Mouse (Mus musculus) intestine, postnatal 0 days (tissue): ENCODE measurements around the gene Arf4. TPM values are rescaled to one million over a fixed set of nuclear protein-coding genes. Genes with fewer than 3 reads are reported as not detected.

ENCODE experiments used
- ATAC-seq: fragments of 200-750 bp; cut with Nextera tagmentation; 2 replicates; pipeline ENCODE4 v1.8.0; 2017; ENCODE audit warnings: mild to moderate bottlenecking, moderate TSS enrichment, moderate library complexity
- H3K27ac ChIP-seq: fragments of 300-500 bp; sonication (generic); 2 replicates; pipeline ENCODE4 v1.5.1; 2014; ENCODE audit warnings: mild to moderate bottlenecking, low read depth, low read length, moderate library complexity
- H3K27me3 ChIP-seq: fragments of 300-500 bp; sonication (generic); replicated peaks from 2 replicates; pipeline ENCODE4 v1.6.1; 2014; ENCODE audit warnings: low read length, mixed read lengths; ENCODE audit not compliant: control insufficient read depth, insufficient read depth
- H3K36me3 ChIP-seq: fragments of 300-500 bp; sonication (generic); 2 replicates; pipeline ENCODE4 v1.6.1; 2014; ENCODE audit warnings: mild to moderate bottlenecking, moderate library complexity; ENCODE audit not compliant: control insufficient read depth, insufficient read depth
- H3K4me1 ChIP-seq: fragments of 300-500 bp; sonication (generic); replicated peaks from 2 replicates; pipeline ENCODE4 v1.6.1; 2014; ENCODE audit warnings: antibody characterized with exemption, low read length, mixed read lengths; ENCODE audit not compliant: control insufficient read depth, insufficient read depth
- H3K4me2 ChIP-seq: fragments of 300-500 bp; sonication (generic); replicated peaks from 2 replicates; pipeline ENCODE4 v1.6.1; 2014; ENCODE audit warnings: low read depth, mild to moderate bottlenecking, moderate library complexity
- H3K4me3 ChIP-seq: fragments of 300-500 bp; sonication (generic); 2 replicates; pipeline ENCODE4 v1.5.1; 2014; ENCODE audit warnings: low read depth, low read length
- H3K9ac ChIP-seq: fragments of 300-500 bp; sonication (generic); 2 replicates; pipeline ENCODE4 v1.6.1; 2014; ENCODE audit warnings: mild to moderate bottlenecking, low read depth, low read length
- H3K9me3 ChIP-seq: fragments of 300-500 bp; sonication (generic); 2 replicates; pipeline ENCODE4 v1.6.1; 2016; ENCODE audit warnings: mixed run types; ENCODE audit not compliant: control insufficient read depth
- CTCF ChIP-seq: sonication (generic); IDR thresholded peaks from 2 replicates; pipeline ENCODE4 v1.5.1; 2016; ENCODE audit warnings: low read depth, mild to moderate bottlenecking, control low read depth, antibody characterized with exemption, moderate library complexity
- WGBS: fragments of 180-500 bp; shearing (Covaris S2); extraction: QIAGEN DNeasy Blood & Tissue Kit; methylation state at CpG from one replicate; pipeline ENCODE4 v1.1.7; 2014; 5-methylcytosine and 5-hydroxymethylcytosine counted together
- polyA plus RNA-seq: library from polyadenylated mRNA; unstranded; fragments of >200 nt; fragmentation: Nextera tagmentation; extraction: Ambion mirVana; gene quantifications from 2 replicates; pipeline ENCODE4 v1.2.1, GENCODE M21; 2015

Gene Arf4
- polyA plus RNA-seq, 1 experiment from 2014 or later = 727 TPM

DNA sequence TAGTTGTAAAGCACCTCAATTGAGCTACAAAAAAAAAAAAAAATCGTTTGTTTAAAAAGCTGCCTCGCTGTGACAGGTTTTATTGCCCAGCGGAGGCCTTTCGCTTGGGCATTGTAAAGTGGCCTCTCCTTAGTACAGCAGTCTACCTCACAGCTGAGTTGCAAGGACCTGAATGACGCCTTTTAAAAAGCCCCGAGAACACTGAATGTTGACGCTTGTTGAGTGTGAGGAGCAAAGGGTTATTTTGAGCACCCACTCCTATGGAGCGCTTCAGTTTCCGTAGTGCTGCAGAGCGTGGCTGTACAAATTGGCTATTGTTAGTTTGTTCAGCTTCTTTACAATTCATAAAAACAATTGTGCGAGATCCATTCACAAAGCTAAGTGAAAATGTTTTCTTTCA, 1.4 kb downstream of the Arf4 start:
- Histone ChIP-seq H3K9ac (peak overlapping the region; percentile 95), H3K4me2 (peak overlapping the region; percentile 65), H3K36me3 (no peaks in the 10 kb centered on the region), H3K9me3 (no peaks in the 10 kb centered on the region), H3K27ac (peak overlapping the region; percentile 99), H3K27me3 (no peaks in the 10 kb centered on the region), H3K4me3 (peak overlapping the region; percentile 98), H3K4me1 (no peaks in the 10 kb centered on the region)
- ATAC-seq = peak; percentile 13; the same call in 1 of the 2 replicates
- no peak for TF ChIP-seq CTCF
- WGBS = 2% methylated on average over 11 of the region's 11 CpGs

DNA sequence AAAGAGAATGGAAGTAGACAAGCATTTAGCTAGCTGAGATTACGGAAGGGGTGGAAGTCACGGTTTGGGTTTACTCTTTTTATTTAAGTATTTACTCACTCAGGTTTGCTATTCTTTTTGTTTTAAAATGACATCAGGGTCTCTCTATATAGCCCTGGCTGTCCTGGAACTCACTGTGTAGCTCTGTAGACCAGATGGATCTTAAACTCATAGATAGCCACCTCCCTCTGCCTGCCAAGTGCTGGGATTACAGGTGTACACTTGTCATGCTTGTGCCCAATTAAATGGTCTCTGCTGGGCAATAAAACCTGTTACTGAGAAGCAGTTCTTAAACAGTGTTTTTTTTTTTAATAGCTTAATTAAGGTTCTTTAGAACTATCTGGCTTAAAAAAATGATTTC, 2.1 kb downstream of the Arf4 start:
- ATAC-seq = no peak
- WGBS = 15% methylated on average over 2 of the region's 2 CpGs

DNA sequence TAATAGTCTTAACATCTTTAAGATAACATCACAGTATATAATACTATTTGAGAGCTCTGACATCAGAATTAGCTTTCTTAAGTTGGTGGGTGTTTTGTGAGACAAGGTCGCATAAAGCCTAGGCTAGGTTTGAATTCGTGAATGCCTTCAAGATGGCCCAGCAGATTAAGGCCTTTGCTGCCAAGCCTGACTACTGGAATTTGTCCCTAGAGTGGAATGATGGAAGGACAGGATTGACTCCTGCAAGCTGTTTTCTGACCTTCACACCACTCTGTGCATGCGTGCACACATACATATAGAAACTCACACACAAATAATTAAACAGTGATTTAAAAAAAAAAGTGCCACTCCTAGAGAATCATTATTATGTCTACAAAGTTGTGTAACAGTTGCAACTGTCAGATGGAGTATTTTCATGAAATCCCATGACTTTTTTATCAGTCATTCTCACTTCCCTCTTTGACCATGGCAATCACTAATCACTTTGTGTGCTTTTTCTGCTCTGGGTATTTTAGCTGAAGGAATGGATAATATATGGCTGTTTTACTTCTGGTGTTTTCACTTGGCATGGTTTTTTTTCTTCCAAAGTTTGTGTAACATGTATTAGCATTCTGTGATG, 5.2 kb downstream of the Arf4 start:
- no peak overlapping the region for H3K27ac ChIP-seq
- no peak for TF ChIP-seq CTCF
- no peaks in the 10 kb centered on the region for H3K9me3 ChIP-seq
- H3K36me3 ChIP-seq = no peaks in the 10 kb centered on the region; the same call in 1 of the 2 replicates
- no peak overlapping the region for H3K9ac ChIP-seq
- no peak overlapping the region for H3K4me2 ChIP-seq
- H3K27me3 ChIP-seq = no peaks in the 10 kb centered on the region
- H3K4me1 ChIP-seq = no peaks in the 10 kb centered on the region
- no peak overlapping the region for H3K4me3 ChIP-seq
- no peak for ATAC-seq
- WGBS = 51% methylated on average over 3 of the region's 3 CpGs

More for the DNA sequence above, 2.1 kb downstream of the Arf4 start:
- peak; percentile 61 for TF ChIP-seq CTCF
- Histone ChIP-seq H3K9me3 (no peaks in the 10 kb centered on the region), H3K27me3 (no peaks in the 10 kb centered on the region), H3K4me1 (no peaks in the 10 kb centered on the region), H3K9ac (0 out of 2 replicates have a peak overlapping the region, but pooled peaks have one; percentile 95), H3K4me3 (peak overlapping the region; percentile 98), H3K36me3 (no peaks in the 10 kb centered on the region), H3K4me2 (peak overlapping the region; percentile 65), H3K27ac (0 out of 2 replicates have a peak overlapping the region, but pooled peaks have one; percentile 99)

DNA sequence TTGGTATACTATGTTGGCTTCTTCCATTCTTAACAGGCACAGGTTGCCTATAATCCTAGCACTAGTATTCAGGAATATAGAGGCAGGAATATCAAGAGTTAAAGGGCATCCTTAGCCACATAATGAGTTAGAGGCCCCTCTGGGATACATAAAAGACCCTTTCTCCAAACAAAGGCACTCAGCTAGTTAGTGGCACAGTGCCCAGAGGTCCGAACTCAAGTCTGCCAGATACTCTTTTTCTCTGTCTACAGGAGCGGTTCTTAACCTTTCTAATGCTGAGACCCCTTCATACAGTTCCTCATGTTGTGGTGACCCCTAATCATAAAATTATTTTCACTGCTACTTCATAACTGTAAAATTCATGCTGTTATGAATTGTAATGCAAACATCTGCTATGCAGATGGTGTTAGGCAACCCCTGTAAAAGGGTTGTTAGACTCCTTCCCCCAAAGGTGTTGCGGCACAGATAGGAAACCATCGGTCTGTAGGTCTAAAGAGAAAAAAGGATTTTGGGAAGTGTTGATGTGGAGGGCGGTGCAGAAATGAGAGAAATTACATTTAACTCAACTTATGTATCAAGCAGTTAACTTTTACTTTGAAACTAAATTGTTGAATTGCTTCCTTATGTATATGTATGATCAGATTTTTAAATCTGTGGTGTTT, 8.2 kb downstream of the Arf4 start:
- TF ChIP-seq CTCF = no peak

DNA sequence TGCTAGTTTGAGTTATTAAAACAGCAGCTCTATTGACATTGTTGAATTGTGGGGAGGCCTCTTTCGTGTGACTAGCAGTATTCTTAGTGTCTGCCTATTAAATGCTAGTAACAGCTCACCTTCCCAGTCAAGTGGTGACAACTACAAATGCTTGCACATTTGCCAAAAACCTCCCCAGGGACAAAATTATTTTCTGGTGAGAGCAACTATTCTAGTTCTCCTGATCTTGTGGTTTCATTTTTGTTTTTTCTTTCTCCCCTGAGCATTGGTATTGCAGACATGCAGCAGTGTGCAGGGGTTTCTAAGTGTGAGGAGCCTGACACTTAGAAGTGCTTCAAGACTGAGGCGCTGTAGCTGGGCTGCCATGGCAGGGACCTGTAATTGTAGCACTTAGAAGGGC, 9.9 kb downstream of the Arf4 start:
- Histone ChIP-seq H3K27ac (no peak overlapping the region), H3K4me3 (no peak overlapping the region), H3K36me3 (peaks cover 7% of the 10 kb centered on the region; the same call in 1 of the 2 replicates), H3K4me2 (no peak overlapping the region), H3K27me3 (no peaks in the 10 kb centered on the region), H3K9me3 (no peaks in the 10 kb centered on the region), H3K9ac (no peak overlapping the region), H3K4me1 (no peaks in the 10 kb centered on the region)
- no peak for ATAC-seq
- TF ChIP-seq CTCF = no peak
- WGBS = 75% methylated on average over 2 of the region's 2 CpGs

More for the DNA sequence above, 8.2 kb downstream of the Arf4 start:
- no peak for ATAC-seq
- no peak overlapping the region for H3K27ac ChIP-seq
- peaks cover 5% of the 10 kb centered on the region; the same call in 1 of the 2 replicates for H3K36me3 ChIP-seq
- 72% methylated on average over 5 of the region's 5 CpGs for WGBS
- no peaks in the 10 kb centered on the region for H3K27me3 ChIP-seq
- no peak overlapping the region for H3K4me2 ChIP-seq
- no peaks in the 10 kb centered on the region for H3K9me3 ChIP-seq
- H3K4me3 ChIP-seq = no peak overlapping the region
- H3K9ac ChIP-seq = no peak overlapping the region
- H3K4me1 ChIP-seq = no peaks in the 10 kb centered on the region

DNA sequence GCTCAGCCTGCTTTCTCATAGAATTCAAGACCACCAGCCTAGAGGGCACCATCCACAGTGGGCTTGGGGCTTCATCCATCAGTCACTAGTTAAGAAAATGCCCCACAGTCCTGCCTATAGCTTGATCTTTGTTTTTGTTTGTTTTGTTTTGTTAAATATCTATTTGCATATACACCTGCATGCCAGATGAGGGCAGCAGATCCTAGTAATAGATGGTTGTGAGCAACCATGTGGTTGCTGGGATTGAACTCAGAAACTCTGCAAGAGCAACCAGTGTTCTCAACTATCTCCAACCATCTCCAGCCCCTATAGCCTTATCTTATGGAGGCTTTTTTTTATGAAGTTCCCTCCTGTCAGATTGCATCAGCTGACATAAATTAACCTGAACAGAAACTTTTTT, 14.0 kb downstream of the Arf4 start:
- Histone ChIP-seq H3K4me3 (no peak overlapping the region), H3K9ac (no peak overlapping the region), H3K27ac (no peak overlapping the region), H3K4me2 (no peak overlapping the region), H3K4me1 (no peaks in the 10 kb centered on the region), H3K36me3 (peaks cover 40% of the 10 kb centered on the region), H3K9me3 (no peaks in the 10 kb centered on the region), H3K27me3 (no peaks in the 10 kb centered on the region)
- ATAC-seq = 0 out of 2 replicates have a peak, but pooled peaks have one; percentile 41
- peak; percentile 66 for TF ChIP-seq CTCF
